Mouse (Mus musculus): ENCODE data around the gene Ficd. TPM values are rescaled to one million over a fixed set of nuclear protein-coding genes. Genes with fewer than 3 reads are reported as not detected.

Ficd gene
- polyA plus RNA-seq, 1 experiment from 2014 or later, result 5.4 TPM

DNA sequence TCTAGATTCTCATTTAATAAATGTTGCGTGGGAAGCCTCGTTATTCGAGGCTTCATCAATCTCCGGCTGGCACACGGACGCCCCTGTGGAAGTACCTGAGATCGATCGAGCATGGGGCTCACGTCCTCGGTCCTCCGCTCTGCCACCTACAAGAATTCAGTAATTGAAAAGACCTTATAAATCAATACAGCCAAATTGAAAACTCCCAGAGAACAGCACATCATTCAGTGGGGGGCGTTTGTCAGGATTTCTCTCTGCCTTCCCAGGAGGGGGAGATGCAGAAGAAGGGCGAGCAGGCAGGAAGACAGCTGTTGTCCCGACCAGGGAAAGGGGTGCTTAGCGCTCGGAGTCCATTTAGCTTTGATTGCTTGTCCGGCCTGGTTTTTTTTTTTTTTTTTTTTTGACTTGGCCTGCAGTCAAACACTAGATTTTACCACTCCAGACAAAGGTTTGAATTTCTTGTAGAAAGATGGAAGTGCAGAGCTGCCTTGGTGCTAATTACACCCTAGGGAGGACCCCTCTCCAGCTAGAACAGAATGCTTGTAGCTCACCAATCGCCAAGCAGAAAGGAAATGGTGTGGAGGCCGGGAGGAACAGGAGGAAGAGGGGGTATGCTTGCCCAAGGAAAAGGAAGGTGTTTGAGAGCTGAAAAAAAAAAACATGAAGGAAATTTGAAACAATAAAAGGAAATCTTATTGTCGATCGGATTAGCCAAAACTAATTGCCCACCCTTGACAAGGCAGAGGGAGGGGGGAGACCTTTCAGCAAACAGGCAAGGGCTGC lies 31.6 kb upstream of the Ficd start:
- ATAC-seq (ENCODE audit: low read depth), result no peak; the same call in 1 of the 2 replicates
- no peak overlapping the region for H3K4me3 ChIP-seq (ENCODE audit: low read depth, low read length)
- no peaks in the 10 kb centered on the region for H3K36me3 ChIP-seq (ENCODE audit: control insufficient read depth, insufficient read depth, low read length)
- 53% methylated on average over 21 of the region's 21 CpGs for WGBS
- H3K4me1 ChIP-seq (ENCODE audit: control insufficient read depth, insufficient read depth, low read length), result no peaks in the 10 kb centered on the region
- no peak overlapping the region for H3K27ac ChIP-seq (replicated peaks; ENCODE audit: low read depth, low read length)
- H3K4me2 ChIP-seq (ENCODE audit: low read depth, low read length), result no peak overlapping the region
- no peaks in the 10 kb centered on the region for H3K9me3 ChIP-seq (ENCODE audit: control insufficient read depth, low read length)
- DNase-seq (ENCODE audit: low spot score), result peak; percentile 43
- H3K9ac ChIP-seq (ENCODE audit: low read depth, low read length), result no peak overlapping the region
- H3K27me3 ChIP-seq (replicated peaks; ENCODE audit: control insufficient read depth, insufficient read depth, low read length), result no peaks in the 10 kb centered on the region

DNA sequence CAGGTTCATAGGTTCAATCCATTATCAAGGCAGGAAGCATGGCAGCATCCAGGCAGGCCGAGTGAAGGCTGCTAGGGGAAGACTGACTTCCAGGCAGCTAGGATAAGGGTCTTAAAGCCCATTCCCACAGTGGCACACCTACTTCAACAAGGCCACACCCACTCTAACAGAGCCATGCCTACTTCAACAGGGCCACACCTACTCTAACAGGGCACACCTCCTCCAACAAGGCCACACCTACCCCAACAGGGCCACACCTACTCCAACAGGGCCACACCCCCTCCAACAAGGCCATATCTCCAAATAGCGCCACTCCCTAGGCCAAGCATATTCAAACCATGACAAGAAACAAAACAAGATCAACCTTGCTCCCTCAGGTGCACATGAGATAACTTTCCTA lies 22.7 kb upstream of the Ficd start:
- Histone ChIP-seq H3K36me3 (ENCODE audit: control insufficient read depth, insufficient read depth, low read length) (no peaks in the 10 kb centered on the region), H3K27ac (replicated peaks; ENCODE audit: low read depth, low read length) (no peak overlapping the region), H3K4me1 (ENCODE audit: control insufficient read depth, insufficient read depth, low read length) (no peaks in the 10 kb centered on the region), H3K27me3 (replicated peaks; ENCODE audit: control insufficient read depth, insufficient read depth, low read length) (no peaks in the 10 kb centered on the region; the same call in 1 of the 2 replicates), H3K9me3 (ENCODE audit: control insufficient read depth, low read length) (no peaks in the 10 kb centered on the region), H3K4me2 (ENCODE audit: low read depth, low read length) (no peak overlapping the region), H3K9ac (ENCODE audit: low read depth, low read length) (no peak overlapping the region), H3K4me3 (ENCODE audit: low read depth, low read length) (no peak overlapping the region)
- DNase-seq (ENCODE audit: low spot score) (no peak), ATAC-seq (ENCODE audit: low read depth) (no peak)
- 82% methylated on average over 2 of the region's 2 CpGs for whole genome bisulfite sequencing

DNA sequence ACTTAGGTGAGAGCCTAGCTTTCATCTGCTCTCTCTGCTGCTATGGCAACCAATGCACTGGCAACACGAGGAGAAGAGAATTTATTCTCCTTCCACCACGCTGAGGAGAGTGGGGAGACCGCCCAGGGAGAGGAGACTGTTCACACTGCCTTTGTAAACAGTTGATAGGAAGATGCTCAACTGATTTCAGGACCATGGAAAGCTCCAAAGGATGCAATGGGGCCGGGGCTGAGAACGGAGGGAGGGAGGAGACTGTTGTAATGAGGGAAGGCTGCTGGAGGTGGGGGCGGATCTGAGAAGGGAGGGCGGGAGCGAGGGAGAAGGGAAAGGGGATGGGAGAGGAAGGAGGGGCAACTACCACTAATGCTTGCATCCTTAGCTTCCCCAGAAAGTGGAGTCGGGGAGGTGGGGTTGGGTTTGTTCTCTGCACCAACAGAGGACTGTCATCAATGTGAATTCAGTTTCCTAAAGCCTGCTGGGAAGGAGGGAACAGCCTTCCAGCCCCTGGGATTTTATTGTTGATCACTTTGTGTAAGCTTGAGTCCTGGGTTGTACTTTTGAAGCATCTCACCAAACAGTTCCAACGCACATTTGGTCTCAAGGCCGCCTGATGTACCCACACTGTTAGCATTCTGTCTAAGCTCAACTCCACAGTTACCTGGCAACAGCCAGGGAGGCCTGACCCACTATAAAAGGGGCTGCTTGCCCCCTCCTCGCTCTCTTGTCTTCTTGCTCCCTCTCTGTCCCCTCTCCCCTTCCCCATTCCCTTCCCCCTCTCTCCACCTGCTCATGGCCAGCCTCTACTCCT lies 18.8 kb upstream of the Ficd start:
- 10% methylated on average over 12 of the region's 12 CpGs for WGBS
- no peaks in the 10 kb centered on the region for H3K27me3 ChIP-seq (replicated peaks; ENCODE audit: control insufficient read depth, insufficient read depth, low read length)
- no peak overlapping the region for H3K4me2 ChIP-seq (ENCODE audit: low read depth, low read length)
- no peak overlapping the region for H3K27ac ChIP-seq (replicated peaks; ENCODE audit: low read depth, low read length)
- peak; percentile 87 for DNase-seq (ENCODE audit: low spot score)
- no peaks in the 10 kb centered on the region for H3K9me3 ChIP-seq (ENCODE audit: control insufficient read depth, low read length)
- no peak overlapping the region for H3K4me3 ChIP-seq (ENCODE audit: low read depth, low read length)
- H3K36me3 ChIP-seq (ENCODE audit: control insufficient read depth, insufficient read depth, low read length), result no peaks in the 10 kb centered on the region
- no peaks in the 10 kb centered on the region for H3K4me1 ChIP-seq (ENCODE audit: control insufficient read depth, insufficient read depth, low read length)
- H3K9ac ChIP-seq (ENCODE audit: low read depth, low read length), result no peak overlapping the region
- ATAC-seq (ENCODE audit: low read depth), result peak; percentile 76; the same call in 1 of the 2 replicates

GRCm38 (mm10) chr5:113719221-113719661 lies 16.4 kb upstream of the Ficd start:
- Histone ChIP-seq H3K4me3 (ENCODE audit: low read depth, low read length) (no peak overlapping the region), H3K27me3 (replicated peaks; ENCODE audit: control insufficient read depth, insufficient read depth, low read length) (no peaks in the 10 kb centered on the region)

DNA sequence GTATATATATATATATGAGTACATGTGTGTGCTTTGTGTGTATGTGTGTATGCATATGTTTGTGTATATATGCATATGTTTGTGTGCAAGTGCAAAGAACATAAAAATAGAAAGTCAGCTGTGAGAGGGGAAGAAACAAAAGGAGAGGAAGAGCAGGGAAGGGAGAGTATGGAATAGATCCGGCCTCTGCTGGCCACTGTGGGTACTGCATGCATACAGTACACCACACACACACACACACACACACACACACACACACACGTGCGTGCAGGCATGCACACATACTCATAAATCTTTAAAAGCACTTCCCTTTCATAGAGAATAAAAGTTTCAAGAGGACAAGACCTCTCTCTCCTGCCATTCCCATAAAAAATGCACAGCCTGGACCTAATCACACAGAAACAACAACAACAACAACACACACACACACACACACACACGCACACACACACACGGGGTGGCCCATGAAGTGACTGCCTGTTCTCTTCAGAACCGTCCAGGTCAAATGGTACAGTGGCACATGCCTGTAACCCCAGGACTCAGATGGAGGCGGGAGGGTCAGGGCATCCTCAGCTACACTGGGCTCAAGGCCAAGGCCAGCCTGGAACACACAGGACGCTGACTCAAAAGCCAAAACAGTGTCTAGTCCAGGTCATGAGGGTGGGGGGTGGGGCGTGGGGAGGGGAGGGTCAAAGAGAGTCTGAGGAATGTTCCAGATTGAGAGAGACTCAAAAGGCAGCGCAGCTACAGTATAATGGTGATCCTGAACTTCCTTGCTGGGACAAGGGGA lies 13.2 kb upstream of the Ficd start:
- DNase-seq (ENCODE audit: low spot score) (no peak), ATAC-seq (ENCODE audit: low read depth) (no peak)
- no peaks in the 10 kb centered on the region for H3K4me1 ChIP-seq (ENCODE audit: control insufficient read depth, insufficient read depth, low read length)
- no peaks in the 10 kb centered on the region for H3K9me3 ChIP-seq (ENCODE audit: control insufficient read depth, low read length)
- 86% methylated on average over 10 of the region's 10 CpGs for WGBS
- H3K27ac ChIP-seq (replicated peaks; ENCODE audit: low read depth, low read length), result no peak overlapping the region
- no peak overlapping the region for H3K9ac ChIP-seq (ENCODE audit: low read depth, low read length)
- no peak overlapping the region for H3K4me2 ChIP-seq (ENCODE audit: low read depth, low read length)
- H3K36me3 ChIP-seq (ENCODE audit: control insufficient read depth, insufficient read depth, low read length), result no peaks in the 10 kb centered on the region
- no peak overlapping the region for H3K4me3 ChIP-seq (ENCODE audit: low read depth, low read length)
- H3K27me3 ChIP-seq (replicated peaks; ENCODE audit: control insufficient read depth, insufficient read depth, low read length), result no peaks in the 10 kb centered on the region

More at GRCm38 (mm10) chr5:113719221-113719661, 16.4 kb upstream of the Ficd start:
- Histone ChIP-seq H3K27ac (replicated peaks; ENCODE audit: low read depth, low read length) (no peak overlapping the region), H3K4me1 (ENCODE audit: control insufficient read depth, insufficient read depth, low read length) (no peaks in the 10 kb centered on the region), H3K4me2 (ENCODE audit: low read depth, low read length) (no peak overlapping the region), H3K9ac (ENCODE audit: low read depth, low read length) (no peak overlapping the region), H3K36me3 (ENCODE audit: control insufficient read depth, insufficient read depth, low read length) (no peaks in the 10 kb centered on the region), H3K9me3 (ENCODE audit: control insufficient read depth, low read length) (no peaks in the 10 kb centered on the region)
- DNase-seq (ENCODE audit: low spot score) (no peak), ATAC-seq (ENCODE audit: low read depth) (no peak)
- WGBS, result 82% methylated on average over 8 of the region's 8 CpGs

DNA sequence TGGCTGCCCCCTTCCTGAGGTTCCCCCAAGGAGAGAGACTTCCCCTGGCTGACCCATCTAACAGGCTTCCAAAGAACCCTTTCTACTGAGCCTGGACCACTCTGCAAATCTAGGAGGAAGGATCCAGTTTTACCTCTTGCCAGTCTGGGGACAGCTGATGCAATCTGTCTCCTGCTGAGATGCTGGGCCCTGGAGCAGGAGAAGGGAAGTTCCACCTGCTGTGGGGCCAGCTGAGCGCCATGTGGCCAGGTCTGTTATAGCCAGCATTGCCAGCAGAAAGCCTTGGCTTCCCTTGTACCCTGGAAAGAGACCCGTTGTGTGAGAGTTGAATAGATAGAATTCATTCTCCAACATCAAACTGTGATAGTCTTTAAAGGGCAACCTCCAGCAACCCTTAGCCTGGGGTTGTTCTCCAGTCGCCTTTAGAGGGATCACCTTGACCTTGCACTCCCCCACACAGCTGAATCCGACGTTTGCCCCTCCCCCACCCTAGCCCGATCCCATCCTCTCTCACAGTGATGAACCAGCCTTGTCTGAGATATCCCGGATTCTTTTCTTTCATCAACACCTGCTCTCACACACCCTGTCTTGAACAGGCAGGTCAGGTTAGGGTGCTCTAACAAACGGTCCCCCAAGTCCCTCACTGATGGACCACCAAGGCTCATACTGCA lies 11.9 kb upstream of the Ficd start:
- H3K4me1 ChIP-seq (ENCODE audit: control insufficient read depth, insufficient read depth, low read length), result no peaks in the 10 kb centered on the region
- no peaks in the 10 kb centered on the region for H3K9me3 ChIP-seq (ENCODE audit: control insufficient read depth, low read length)
- no peak overlapping the region for H3K4me2 ChIP-seq (ENCODE audit: low read depth, low read length)
- no peaks in the 10 kb centered on the region for H3K27me3 ChIP-seq (replicated peaks; ENCODE audit: control insufficient read depth, insufficient read depth, low read length)
- H3K4me3 ChIP-seq (ENCODE audit: low read depth, low read length), result no peak overlapping the region
- no peak overlapping the region for H3K9ac ChIP-seq (ENCODE audit: low read depth, low read length)
- no peak for DNase-seq (ENCODE audit: low spot score)
- no peak for ATAC-seq (ENCODE audit: low read depth)
- H3K27ac ChIP-seq (replicated peaks; ENCODE audit: low read depth, low read length), result no peak overlapping the region
- H3K36me3 ChIP-seq (ENCODE audit: control insufficient read depth, insufficient read depth, low read length), result no peaks in the 10 kb centered on the region
- WGBS, result 31% methylated on average over 8 of the region's 8 CpGs

DNA sequence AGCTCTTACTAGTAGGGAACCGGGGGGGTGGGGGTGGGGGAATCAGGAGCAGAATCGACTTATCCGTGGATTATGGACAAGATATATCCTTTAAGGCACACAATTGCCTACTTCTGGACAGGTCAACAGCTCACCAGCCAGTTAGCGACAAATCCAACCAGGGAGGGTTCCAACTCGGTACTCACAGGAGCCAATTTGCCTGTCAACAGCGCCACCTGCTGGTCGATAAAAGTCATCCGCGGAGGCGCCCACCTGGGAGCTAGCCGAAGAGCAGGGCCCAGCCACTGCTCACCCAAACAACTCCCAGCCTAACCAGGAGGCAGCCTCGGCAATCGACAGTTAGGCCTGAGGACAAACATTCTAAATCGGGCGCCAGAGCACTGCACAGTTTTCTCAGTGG lies 11.2 kb upstream of the Ficd start, which contains the start of gene 1700069L16Rik:
Gene 1700069L16Rik (minus strand): TSS at position 327 of the 400 bp plus-strand sequence.
- Histone ChIP-seq H3K27ac (replicated peaks; ENCODE audit: low read depth, low read length) (no peak within 1 kb of the TSS), H3K9me3 (ENCODE audit: control insufficient read depth, low read length) (no peaks in the 10 kb centered on the region), H3K27me3 (replicated peaks; ENCODE audit: control insufficient read depth, insufficient read depth, low read length) (no peaks in the 10 kb centered on the region), H3K36me3 (ENCODE audit: control insufficient read depth, insufficient read depth, low read length) (no peaks in the 10 kb centered on the region), H3K4me3 (ENCODE audit: low read depth, low read length) (no peak within 1 kb of the TSS), H3K9ac (ENCODE audit: low read depth, low read length) (no peak within 1 kb of the TSS), H3K4me1 (ENCODE audit: control insufficient read depth, insufficient read depth, low read length) (no peaks in the 10 kb centered on the region), H3K4me2 (ENCODE audit: low read depth, low read length) (no peak within 1 kb of the TSS)
- DNase-seq (ENCODE audit: low spot score) (peak; percentile 84), ATAC-seq (ENCODE audit: low read depth) (peak; percentile 68; the same call in 1 of the 2 replicates)
- WGBS, result 4% methylated on average over 15 of the region's 15 CpGs

GRCm38 (mm10) chr5:113725417-113725816 lies 10.2 kb upstream of the Ficd start:
- H3K4me1 ChIP-seq (ENCODE audit: control insufficient read depth, insufficient read depth, low read length), result no peaks in the 10 kb centered on the region
- no peak overlapping the region for H3K27ac ChIP-seq (replicated peaks; ENCODE audit: low read depth, low read length)
- no peaks in the 10 kb centered on the region for H3K36me3 ChIP-seq (ENCODE audit: control insufficient read depth, insufficient read depth, low read length)
- 72% methylated on average over 12 of the region's 12 CpGs for WGBS
- H3K27me3 ChIP-seq (replicated peaks; ENCODE audit: control insufficient read depth, insufficient read depth, low read length), result no peaks in the 10 kb centered on the region
- no peak overlapping the region for H3K4me2 ChIP-seq (ENCODE audit: low read depth, low read length)
- DNase-seq (ENCODE audit: low spot score) (no peak), ATAC-seq (ENCODE audit: low read depth) (no peak)
- H3K9ac ChIP-seq (ENCODE audit: low read depth, low read length), result no peak overlapping the region
- H3K4me3 ChIP-seq (ENCODE audit: low read depth, low read length), result no peak overlapping the region
- H3K9me3 ChIP-seq (ENCODE audit: control insufficient read depth, low read length), result no peaks in the 10 kb centered on the region

Measured in embryonic facial prominence, embryonic 14.5 days (tissue).